Mouse (Mus musculus): ENCODE data around the gene Dok4. TPM values are rescaled to one million over a fixed set of nuclear protein-coding genes. Genes with fewer than 3 reads are reported as not detected.

The Dok4 gene
- 18.5 TPM for polyA plus RNA-seq (2015; fragmentation: Illumina TruSeq; extraction: RNeasy Lipid Tissue Mini Kit (QIAGEN cat#74804); ENCODE audit: low read depth, low replicate concordance)

GRCm38 (mm10) chr8:94876197-94876730, at the start of gene Dok4:
TSS of gene Dok4 (minus strand) at chr8:94876330.

GRCm38 (mm10) chr8:94923405-94923804, 47.3 kb upstream of the Dok4 start, which contains the start of gene Adgrg5:
TSS of gene Adgrg5 (plus strand) at chr8:94923694.

DNA sequence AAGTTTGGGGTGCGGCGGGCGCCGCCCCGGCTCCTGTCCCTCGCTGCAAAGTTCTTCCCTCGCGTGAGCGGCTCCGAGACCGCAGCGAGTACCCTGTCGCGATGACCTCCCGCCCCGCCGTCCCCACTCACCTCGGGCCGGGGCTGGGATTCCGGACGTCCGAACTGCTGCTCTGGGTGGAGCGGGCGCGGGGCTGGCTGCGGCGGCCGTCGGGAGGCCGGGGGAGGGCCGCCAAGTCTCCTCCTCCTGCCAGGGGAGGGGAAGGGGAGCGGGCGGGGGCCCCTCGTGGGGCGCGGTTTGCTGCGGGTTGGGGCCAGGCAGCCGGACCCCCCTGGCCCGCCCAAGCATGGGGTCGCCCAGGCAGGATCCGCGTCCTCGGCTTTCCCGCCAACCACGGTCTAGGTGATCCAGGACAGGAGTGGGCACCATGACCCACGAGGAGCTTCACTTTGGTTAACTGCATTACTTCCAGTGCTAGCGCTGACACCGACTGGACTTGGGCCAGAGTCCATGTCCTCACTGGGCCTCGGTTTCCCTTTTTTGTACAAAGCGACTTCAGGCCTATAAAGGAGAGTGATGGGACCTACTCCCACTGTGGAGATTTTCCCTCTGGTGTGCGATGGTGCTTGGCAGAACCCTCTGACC, 41.8 kb upstream of the Dok4 start, which contains the start of gene Ccdc102a:
Gene Ccdc102a, minus strand, starts transcription at position 248 of the 645 bp plus-strand sequence.

GRCm38 (mm10) chr8:94857346-94858173, 18.6 kb downstream of the Dok4 start, which contains the start of gene Polr2c:
TSS of gene Polr2c (plus strand) at chr8:94857450.

GRCm38 (mm10) chr8:94837662-94838574, 38.2 kb downstream of the Dok4 start, which contains the start of the genes Coq9 and Ciapin1:
TSS of gene Coq9 (plus strand) at chr8:94838321.
TSS of gene Ciapin1 (minus strand) at chr8:94838358.

Other genes with a start within 250 kb of the Dok4 start
- gene Arl2bp, start 209.7 kb downstream of the Dok4 start, polyA plus RNA-seq (2015; fragmentation: Illumina TruSeq; extraction: RNeasy Lipid Tissue Mini Kit (QIAGEN cat#74804); ENCODE audit: low read depth, low replicate concordance) = 193 TPM
- 111 TPM for gene Pllp, start 180.1 kb downstream of the Dok4 start, polyA plus RNA-seq (2015; fragmentation: Illumina TruSeq; extraction: RNeasy Lipid Tissue Mini Kit (QIAGEN cat#74804); ENCODE audit: low read depth, low replicate concordance)
- gene Ccl22, start 130.7 kb downstream of the Dok4 start, polyA plus RNA-seq (2015; fragmentation: Illumina TruSeq; extraction: RNeasy Lipid Tissue Mini Kit (QIAGEN cat#74804); ENCODE audit: low read depth, low replicate concordance) = 0.27 TPM
- gene Cx3cl1, start 104.3 kb downstream of the Dok4 start, polyA plus RNA-seq (2015; fragmentation: Illumina TruSeq; extraction: RNeasy Lipid Tissue Mini Kit (QIAGEN cat#74804); ENCODE audit: low read depth, low replicate concordance) = 480 TPM
- gene Ccl17, start 65.9 kb downstream of the Dok4 start, polyA plus RNA-seq (2015; fragmentation: Illumina TruSeq; extraction: RNeasy Lipid Tissue Mini Kit (QIAGEN cat#74804); ENCODE audit: low read depth, low replicate concordance) = 1.2 TPM
- 115 TPM for gene Coq9, start 38.0 kb downstream of the Dok4 start, polyA plus RNA-seq (2015; fragmentation: Illumina TruSeq; extraction: RNeasy Lipid Tissue Mini Kit (QIAGEN cat#74804); ENCODE audit: low read depth, low replicate concordance)
- 46.5 TPM for gene Ciapin1, start 38.0 kb downstream of the Dok4 start, polyA plus RNA-seq (2015; fragmentation: Illumina TruSeq; extraction: RNeasy Lipid Tissue Mini Kit (QIAGEN cat#74804); ENCODE audit: low read depth, low replicate concordance)
- gene Polr2c, start 18.9 kb downstream of the Dok4 start, polyA plus RNA-seq (2015; fragmentation: Illumina TruSeq; extraction: RNeasy Lipid Tissue Mini Kit (QIAGEN cat#74804); ENCODE audit: low read depth, low replicate concordance) = 98.0 TPM
- 1.2 TPM for gene Ccdc102a, start 41.8 kb upstream of the Dok4 start, polyA plus RNA-seq (2015; fragmentation: Illumina TruSeq; extraction: RNeasy Lipid Tissue Mini Kit (QIAGEN cat#74804); ENCODE audit: low read depth, low replicate concordance)
- gene Adgrg5, start 47.4 kb upstream of the Dok4 start, polyA plus RNA-seq (2015; fragmentation: Illumina TruSeq; extraction: RNeasy Lipid Tissue Mini Kit (QIAGEN cat#74804); ENCODE audit: low read depth, low replicate concordance) = not detected
- gene Adgrg1, start 98.4 kb upstream of the Dok4 start, polyA plus RNA-seq (2015; fragmentation: Illumina TruSeq; extraction: RNeasy Lipid Tissue Mini Kit (QIAGEN cat#74804); ENCODE audit: low read depth, low replicate concordance) = 55.9 TPM
- gene Adgrg3, start 141.4 kb upstream of the Dok4 start, polyA plus RNA-seq (2015; fragmentation: Illumina TruSeq; extraction: RNeasy Lipid Tissue Mini Kit (QIAGEN cat#74804); ENCODE audit: low read depth, low replicate concordance) = not detected
- 3.8 TPM for gene Drc7, start 178.8 kb upstream of the Dok4 start, polyA plus RNA-seq (2015; fragmentation: Illumina TruSeq; extraction: RNeasy Lipid Tissue Mini Kit (QIAGEN cat#74804); ENCODE audit: low read depth, low replicate concordance)
- 26.7 TPM for gene Katnb1, start 204.9 kb upstream of the Dok4 start, polyA plus RNA-seq (2015; fragmentation: Illumina TruSeq; extraction: RNeasy Lipid Tissue Mini Kit (QIAGEN cat#74804); ENCODE audit: low read depth, low replicate concordance)

Measured in brain, adult 10 weeks (tissue).